Mouse (Mus musculus): ENCODE results near the gene Sema4b. TPM values are rescaled to one million over a fixed set of nuclear protein-coding genes. Genes with fewer than 3 reads are reported as not detected.

Sema4b gene
- polyA plus RNA-seq, 1 experiment from 2014 or later = 12.2 TPM

GRCm38 (mm10) chr7:80198863-80199262 is 12.2 kb downstream of the Sema4b start:
- peaks cover 39% of the 10 kb centered on the region for H3K4me1 ChIP-seq (replicated peaks)
- peak overlapping the region; percentile 81 for H3K9ac ChIP-seq (replicated peaks)
- no peaks in the 10 kb centered on the region; the same call in 1 of the 2 replicates for H3K36me3 ChIP-seq
- H3K4me3 ChIP-seq (replicated peaks) = peak overlapping the region; percentile 70
- H3K27me3 ChIP-seq = no peaks in the 10 kb centered on the region
- H3K9me3 ChIP-seq = no peaks in the 10 kb centered on the region
- H3K27ac ChIP-seq = peak overlapping the region; percentile 96
- 0% methylated on average over 11 of the region's 11 CpGs for WGBS
- H3K4me2 ChIP-seq = peak overlapping the region; percentile 84
- ATAC-seq (ENCODE audit: insufficient number of reproducible peaks, insufficient read depth, low FRiP score, low TSS enrichment, low read depth) = no peak

- H3K27ac ChIP-seq = peak overlapping the region; percentile 96
- H3K4me3 ChIP-seq (replicated peaks) = peak overlapping the region; percentile 70
- H3K27me3 ChIP-seq = no peaks in the 10 kb centered on the region
- peaks cover 39% of the 10 kb centered on the region for H3K4me1 ChIP-seq (replicated peaks)
- 22% methylated on average over 6 of the region's 6 CpGs for WGBS
- H3K4me2 ChIP-seq = peak overlapping the region; percentile 84
- ATAC-seq (ENCODE audit: insufficient number of reproducible peaks, insufficient read depth, low FRiP score, low TSS enrichment, low read depth) = no peak
- no peaks in the 10 kb centered on the region for H3K9me3 ChIP-seq
- H3K9ac ChIP-seq (replicated peaks) = peak overlapping the region; percentile 81
- H3K36me3 ChIP-seq = no peaks in the 10 kb centered on the region; the same call in 1 of the 2 replicates
These were observed 12.6 kb downstream of the Sema4b start for GRCm38 (mm10) chr7:80199286-80199685.

GRCm38 (mm10) chr7:80199851-80200587 is 13.4 kb downstream of the Sema4b start:
- 60% methylated on average over 11 of the region's 11 CpGs for whole genome bisulfite sequencing
- Histone ChIP-seq H3K9me3 (no peaks in the 10 kb centered on the region), H3K9ac (replicated peaks) (0 out of 2 replicates have a peak overlapping the region, but pooled peaks have one; percentile 81), H3K27me3 (no peaks in the 10 kb centered on the region), H3K36me3 (peaks cover 6% of the 10 kb centered on the region), H3K4me1 (replicated peaks) (peaks cover 39% of the 10 kb centered on the region), H3K4me2 (peak overlapping the region; percentile 84), H3K4me3 (replicated peaks) (peak overlapping the region; percentile 70), H3K27ac (no peak overlapping the region)
- no peak for ATAC-seq (ENCODE audit: insufficient number of reproducible peaks, insufficient read depth, low FRiP score, low TSS enrichment, low read depth)

GRCm38 (mm10) chr7:80200588-80200945 is 13.9 kb downstream of the Sema4b start:
- 55% methylated on average over 6 of the region's 6 CpGs for WGBS
- no peak for ATAC-seq (ENCODE audit: insufficient number of reproducible peaks, insufficient read depth, low FRiP score, low TSS enrichment, low read depth)

GRCm38 (mm10) chr7:80200963-80201539 is 14.4 kb downstream of the Sema4b start:
- Histone ChIP-seq H3K27me3 (no peaks in the 10 kb centered on the region), H3K36me3 (peaks cover 7% of the 10 kb centered on the region), H3K9ac (replicated peaks) (peak overlapping the region; percentile 40; the same call in 1 of the 2 replicates), H3K4me2 (peak overlapping the region; percentile 84; the same call in 1 of the 2 replicates), H3K27ac (no peak overlapping the region), H3K4me1 (replicated peaks) (peaks cover 39% of the 10 kb centered on the region), H3K4me3 (replicated peaks) (no peak overlapping the region), H3K9me3 (no peaks in the 10 kb centered on the region)
- no peak for ATAC-seq (ENCODE audit: insufficient number of reproducible peaks, insufficient read depth, low FRiP score, low TSS enrichment, low read depth)
- WGBS = 62% methylated on average over 5 of the region's 5 CpGs

More at GRCm38 (mm10) chr7:80200588-80200945, 13.9 kb downstream of the Sema4b start:
- Histone ChIP-seq H3K9me3 (no peaks in the 10 kb centered on the region), H3K27me3 (no peaks in the 10 kb centered on the region), H3K4me1 (replicated peaks) (peaks cover 39% of the 10 kb centered on the region), H3K9ac (replicated peaks) (no peak overlapping the region), H3K4me3 (replicated peaks) (no peak overlapping the region), H3K4me2 (peak overlapping the region; percentile 84), H3K36me3 (peaks cover 7% of the 10 kb centered on the region), H3K27ac (no peak overlapping the region)

GRCm38 (mm10) chr7:80201888-80202540 is 15.4 kb downstream of the Sema4b start:
- Histone ChIP-seq H3K27ac (no peak overlapping the region), H3K27me3 (no peaks in the 10 kb centered on the region), H3K36me3 (peaks cover 7% of the 10 kb centered on the region), H3K9me3 (no peaks in the 10 kb centered on the region), H3K9ac (replicated peaks) (no peak overlapping the region), H3K4me1 (replicated peaks) (peaks cover 49% of the 10 kb centered on the region), H3K4me3 (replicated peaks) (no peak overlapping the region), H3K4me2 (no peak overlapping the region)
- 86% methylated on average over 15 of the region's 15 CpGs for WGBS
- ATAC-seq (ENCODE audit: insufficient number of reproducible peaks, insufficient read depth, low FRiP score, low TSS enrichment, low read depth) = no peak

GRCm38 (mm10) chr7:80202961-80203360 is 16.3 kb downstream of the Sema4b start:
- Histone ChIP-seq H3K4me3 (replicated peaks) (no peak overlapping the region), H3K36me3 (peaks cover 7% of the 10 kb centered on the region), H3K9ac (replicated peaks) (no peak overlapping the region), H3K27me3 (no peaks in the 10 kb centered on the region), H3K27ac (no peak overlapping the region), H3K4me2 (no peak overlapping the region), H3K9me3 (no peaks in the 10 kb centered on the region), H3K4me1 (replicated peaks) (peaks cover 49% of the 10 kb centered on the region)
- ATAC-seq (ENCODE audit: insufficient number of reproducible peaks, insufficient read depth, low FRiP score, low TSS enrichment, low read depth) = no peak
- WGBS = 90% methylated on average over 5 of the region's 5 CpGs

- Histone ChIP-seq H3K27ac (no peak overlapping the region), H3K9ac (replicated peaks) (no peak overlapping the region), H3K4me2 (no peak overlapping the region), H3K9me3 (no peaks in the 10 kb centered on the region), H3K36me3 (peaks cover 7% of the 10 kb centered on the region), H3K27me3 (no peaks in the 10 kb centered on the region), H3K4me3 (replicated peaks) (no peak overlapping the region), H3K4me1 (replicated peaks) (peaks cover 53% of the 10 kb centered on the region)
- WGBS = 78% methylated on average over 12 of the region's 12 CpGs
- no peak for ATAC-seq (ENCODE audit: insufficient number of reproducible peaks, insufficient read depth, low FRiP score, low TSS enrichment, low read depth)
These were observed 17.0 kb downstream of the Sema4b start for GRCm38 (mm10) chr7:80203638-80204096.

- 80% methylated on average over 4 of the region's 4 CpGs for whole genome bisulfite sequencing
- peaks cover 52% of the 10 kb centered on the region for H3K4me1 ChIP-seq (replicated peaks)
These were observed 17.7 kb downstream of the Sema4b start for GRCm38 (mm10) chr7:80204362-80204761.

GRCm38 (mm10) chr7:80204961-80205360 is 18.3 kb downstream of the Sema4b start:
- Histone ChIP-seq H3K27ac (no peak overlapping the region), H3K4me3 (replicated peaks) (no peak overlapping the region), H3K9ac (replicated peaks) (no peak overlapping the region), H3K27me3 (no peaks in the 10 kb centered on the region), H3K4me2 (no peak overlapping the region), H3K4me1 (replicated peaks) (peaks cover 52% of the 10 kb centered on the region), H3K36me3 (peaks cover 7% of the 10 kb centered on the region), H3K9me3 (no peaks in the 10 kb centered on the region)
- ATAC-seq (ENCODE audit: insufficient number of reproducible peaks, insufficient read depth, low FRiP score, low TSS enrichment, low read depth) = no peak
- 80% methylated on average over 7 of the region's 7 CpGs for WGBS

More at GRCm38 (mm10) chr7:80204362-80204761, 17.7 kb downstream of the Sema4b start:
- Histone ChIP-seq H3K4me3 (replicated peaks) (no peak overlapping the region), H3K27ac (no peak overlapping the region), H3K4me2 (no peak overlapping the region), H3K9me3 (no peaks in the 10 kb centered on the region), H3K27me3 (no peaks in the 10 kb centered on the region), H3K9ac (replicated peaks) (no peak overlapping the region), H3K36me3 (peaks cover 7% of the 10 kb centered on the region)
- ATAC-seq (ENCODE audit: insufficient number of reproducible peaks, insufficient read depth, low FRiP score, low TSS enrichment, low read depth) = no peak

Data from limb, embryonic 12.5 days (tissue).